Mouse (Mus musculus): ENCODE data around the gene Ccdc33. TPM values are rescaled to one million over a fixed set of nuclear protein-coding genes. Genes with fewer than 3 reads are reported as not detected.

Ccdc33 gene
- total RNA-seq, 2 experiments from 2014 or later, result 0.43 to 0.47 TPM

- DNase-seq (ENCODE audit: extremely low spot score in 1 of 2, low spot score in 2 of 2), result no peak
- intact Hi-C loops (cut with DNase I), result loop anchor here (5.0 to 10.0 kb wide), 2 partner anchors 236 to 499 kb away; no protein-coding TSS in a partner anchor
Measured at GRCm38 (mm10) chr9:58035951-58036698, 82.5 kb downstream of the Ccdc33 start.

DNA sequence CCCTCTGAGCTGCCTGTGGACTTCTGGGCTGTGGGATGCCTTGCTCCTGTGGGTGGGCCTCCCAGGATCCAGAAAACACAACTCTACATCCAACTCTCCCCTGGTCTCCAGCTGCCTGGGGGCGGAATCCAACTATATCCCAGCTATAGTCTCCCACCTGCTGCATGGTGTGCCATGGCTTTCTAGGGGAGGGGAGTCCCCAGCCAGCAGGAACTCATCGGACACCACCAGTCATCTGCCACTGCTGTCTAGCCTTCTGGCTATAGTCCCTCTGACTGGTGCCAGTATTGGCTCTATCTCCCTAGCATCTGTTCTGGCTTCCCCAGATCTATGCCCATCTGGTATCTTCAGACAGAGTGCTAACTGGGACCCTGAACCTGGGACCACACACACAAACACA, 83.1 kb downstream of the Ccdc33 start:
- DNase-seq (ENCODE audit: extremely low spot score in 1 of 2, low spot score in 2 of 2), result no peak

DNA sequence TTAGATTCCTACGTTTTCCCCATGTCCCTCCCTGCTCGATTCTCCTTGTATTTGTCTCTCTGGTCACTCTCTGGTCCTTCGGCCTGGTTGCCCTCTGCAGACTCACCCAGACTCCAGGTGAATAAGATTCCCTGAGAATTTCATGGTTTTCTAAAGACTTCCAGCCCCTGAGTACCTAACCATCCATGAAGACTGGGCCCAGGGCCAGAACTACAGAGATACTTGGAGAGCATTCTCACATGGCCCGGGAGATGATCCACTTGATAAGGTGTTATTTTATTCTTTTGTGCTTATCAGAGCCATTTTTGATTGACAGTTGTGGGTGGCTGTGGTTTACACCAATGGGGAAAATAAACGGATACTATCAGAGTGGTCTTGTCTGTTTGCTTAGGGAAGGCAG, 86.7 kb downstream of the Ccdc33 start:
- intact Hi-C loops (cut with DNase I), result loop anchor here (10.0 kb wide), 1 partner anchor 503 kb away; no protein-coding TSS in a partner anchor
- DNase-seq (ENCODE audit: extremely low spot score in 1 of 2, low spot score in 2 of 2), result no peak

More for the DNA sequence above, 83.1 kb downstream of the Ccdc33 start:
- intact Hi-C loops (cut with DNase I), result loop anchor here (5.0 to 10.0 kb wide), 2 partner anchors 237 to 499 kb away; no protein-coding TSS in a partner anchor

DNA sequence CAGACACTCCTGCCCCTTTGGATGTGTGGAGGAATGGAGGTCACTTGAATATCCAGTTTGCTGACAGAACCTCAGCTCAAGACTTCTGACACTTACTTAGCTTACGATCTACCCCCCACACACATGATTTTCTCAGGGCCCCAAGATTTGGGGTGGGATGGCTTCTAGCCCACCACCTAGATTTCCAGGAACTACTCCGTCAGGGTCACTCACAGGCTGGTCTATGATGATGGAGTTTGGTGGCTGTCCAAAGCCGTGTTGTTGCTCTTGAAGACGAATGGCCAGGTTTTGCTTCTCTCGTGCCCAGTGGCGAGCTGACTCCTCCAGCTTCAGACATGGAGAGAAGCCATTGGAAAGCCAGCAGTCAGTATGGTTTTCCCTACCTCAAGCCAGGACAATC, 89.0 kb downstream of the Ccdc33 start:
- intact Hi-C loops (cut with DNase I), result loop anchor here (10.0 kb wide), 1 partner anchor 505 kb away; no protein-coding TSS in a partner anchor
- DNase-seq (ENCODE audit: extremely low spot score in 1 of 2, low spot score in 2 of 2), result no peak

GRCm38 (mm10) chr9:58028841-58029240, 89.8 kb downstream of the Ccdc33 start:
- no peak for DNase-seq (ENCODE audit: extremely low spot score in 1 of 2, low spot score in 2 of 2)

GRCm38 (mm10) chr9:58027426-58028180, 91.0 kb downstream of the Ccdc33 start:
- intact Hi-C loops (cut with DNase I), result no loop called here
- no peak for DNase-seq (ENCODE audit: extremely low spot score in 1 of 2, low spot score in 2 of 2)

More at GRCm38 (mm10) chr9:58028841-58029240, 89.8 kb downstream of the Ccdc33 start:
- intact Hi-C loops (cut with DNase I), result no loop called here

DNA sequence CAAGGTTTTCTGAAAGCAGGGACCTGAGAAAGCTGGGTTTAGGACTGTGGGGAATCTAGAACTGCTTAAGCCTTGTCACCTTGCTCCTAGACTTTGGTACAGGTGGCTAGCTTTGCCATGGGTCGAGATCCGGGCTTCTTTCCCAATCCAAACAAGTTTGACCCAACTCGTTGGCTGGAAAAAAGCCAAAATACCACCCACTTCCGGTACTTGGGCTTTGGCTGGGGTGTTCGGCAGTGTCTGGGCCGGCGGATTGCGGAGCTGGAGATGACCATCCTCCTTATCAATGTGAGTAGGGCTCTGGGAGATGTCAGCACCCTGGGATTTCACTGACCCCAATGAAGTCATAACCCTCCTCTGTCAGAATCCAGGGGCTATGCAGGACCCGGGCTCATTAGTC, 92.6 kb downstream of the Ccdc33 start:
- DNase-seq (ENCODE audit: extremely low spot score in 1 of 2, low spot score in 2 of 2), result no peak
- intact Hi-C loops (cut with DNase I), result no loop called here

GRCm38 (mm10) chr9:58018385-58018784, 100.2 kb downstream of the Ccdc33 start:
- no peak for DNase-seq (ENCODE audit: extremely low spot score in 1 of 2, low spot score in 2 of 2)
- intact Hi-C loops (cut with DNase I), result no loop called here

DNA sequence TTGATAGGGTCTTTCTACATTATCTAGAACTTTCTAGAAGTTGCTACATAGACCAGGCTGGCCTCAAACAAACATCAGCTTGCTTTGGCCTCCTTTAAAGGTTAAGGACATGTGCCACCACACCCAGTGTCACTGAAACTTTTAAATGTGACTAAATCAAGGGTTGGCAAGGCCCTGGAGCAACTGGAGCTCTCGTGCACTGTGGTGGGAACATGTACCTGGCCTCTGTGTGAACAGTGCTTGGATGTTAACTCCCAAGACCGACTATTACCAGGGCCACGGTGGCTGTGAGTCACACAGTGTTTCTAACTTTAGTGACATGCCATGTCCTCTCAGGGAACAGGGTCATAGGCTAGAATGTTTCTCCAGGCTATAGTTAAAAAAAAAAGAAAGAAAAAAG, 101.7 kb downstream of the Ccdc33 start:
- intact Hi-C loops (cut with DNase I), result no loop called here
- DNase-seq (ENCODE audit: extremely low spot score in 1 of 2, low spot score in 2 of 2), result no peak

GRCm38 (mm10) chr9:58015856-58016255, 102.8 kb downstream of the Ccdc33 start:
- intact Hi-C loops (cut with DNase I), result no loop called here
- DNase-seq (ENCODE audit: extremely low spot score in 1 of 2, low spot score in 2 of 2), result no peak

DNA sequence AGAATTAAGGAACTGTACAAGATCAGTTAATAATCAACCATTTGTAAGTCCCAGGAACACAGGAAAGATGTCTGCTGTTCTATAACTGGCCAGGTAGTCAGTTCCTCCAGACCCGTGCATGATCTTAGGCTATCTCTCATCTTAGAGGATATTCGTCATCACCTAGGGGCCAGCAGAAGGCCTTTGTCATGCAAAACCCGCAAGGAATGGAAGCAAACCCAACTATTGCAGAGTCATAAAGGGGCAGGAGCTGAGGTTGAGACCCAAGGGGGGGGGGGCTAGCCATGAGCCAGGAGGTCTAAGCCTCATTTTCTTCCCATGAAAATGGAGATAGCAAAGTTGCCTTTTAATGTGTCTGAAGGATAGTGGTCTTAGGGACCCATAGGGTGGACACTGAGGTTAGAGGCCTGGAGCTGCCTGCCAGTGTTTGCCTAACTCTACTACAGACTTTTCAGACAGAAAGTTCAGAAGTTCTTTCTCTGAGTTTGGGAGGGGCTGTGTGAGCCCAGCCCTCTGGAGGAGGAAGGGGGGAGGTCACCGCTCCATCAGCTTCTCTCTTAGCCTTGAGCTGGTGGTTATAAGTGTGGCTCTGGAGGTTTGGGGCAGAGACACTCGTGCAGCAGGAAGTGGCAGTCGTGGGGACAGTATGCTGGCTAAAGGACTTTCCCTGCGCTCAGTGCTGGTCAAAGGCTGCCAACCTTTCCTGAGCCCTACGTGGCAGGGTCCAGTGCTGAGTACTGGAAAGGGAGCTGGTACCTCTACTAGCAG, 104.0 kb downstream of the Ccdc33 start:
- intact Hi-C loops (cut with DNase I), result no loop called here
- DNase-seq (ENCODE audit: extremely low spot score in 1 of 2, low spot score in 2 of 2), result no peak

DNA sequence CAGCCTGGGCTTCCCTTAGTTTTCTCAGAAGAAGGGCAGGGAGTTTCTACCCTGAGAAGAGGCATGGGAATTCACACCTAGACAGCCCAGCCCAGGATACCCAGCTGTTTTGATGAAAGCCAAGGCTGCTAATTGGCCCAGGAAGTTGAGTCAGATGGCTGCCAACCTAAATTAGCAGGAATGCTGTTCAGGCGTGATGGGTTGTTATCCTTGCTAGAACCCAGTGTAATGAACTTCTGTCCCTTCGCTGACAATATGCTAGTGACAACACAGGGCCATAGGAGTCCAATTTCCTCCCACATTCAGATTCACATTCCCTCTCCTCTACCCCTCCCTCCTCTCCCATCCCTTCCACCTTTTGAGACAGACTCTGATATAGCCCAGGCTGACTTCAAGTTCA, 105.7 kb downstream of the Ccdc33 start:
- intact Hi-C loops (cut with DNase I), result no loop called here
- DNase-seq (ENCODE audit: extremely low spot score in 1 of 2, low spot score in 2 of 2), result no peak

DNA sequence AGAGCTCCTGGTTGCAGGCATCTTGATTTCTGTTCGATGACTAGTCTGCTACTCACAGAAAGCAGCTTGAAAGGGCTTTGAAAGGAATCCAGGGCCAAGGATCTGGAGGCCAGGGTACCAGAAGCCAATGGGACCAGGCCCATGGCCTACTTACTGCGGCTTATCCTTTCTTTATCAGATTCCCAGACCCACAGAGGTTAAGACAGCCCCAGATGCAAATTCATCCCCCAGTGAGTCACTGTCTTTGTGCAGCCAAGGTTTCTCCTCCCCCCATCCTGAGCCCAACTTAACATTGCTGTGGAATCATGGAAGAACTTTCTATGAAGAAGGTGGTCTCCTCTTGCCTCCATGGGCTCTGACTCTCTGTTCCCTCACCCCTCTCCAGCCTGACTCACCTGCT, 106.1 kb downstream of the Ccdc33 start:
- intact Hi-C loops (cut with DNase I), result no loop called here
- no peak for DNase-seq (ENCODE audit: extremely low spot score in 1 of 2, low spot score in 2 of 2)

DNA sequence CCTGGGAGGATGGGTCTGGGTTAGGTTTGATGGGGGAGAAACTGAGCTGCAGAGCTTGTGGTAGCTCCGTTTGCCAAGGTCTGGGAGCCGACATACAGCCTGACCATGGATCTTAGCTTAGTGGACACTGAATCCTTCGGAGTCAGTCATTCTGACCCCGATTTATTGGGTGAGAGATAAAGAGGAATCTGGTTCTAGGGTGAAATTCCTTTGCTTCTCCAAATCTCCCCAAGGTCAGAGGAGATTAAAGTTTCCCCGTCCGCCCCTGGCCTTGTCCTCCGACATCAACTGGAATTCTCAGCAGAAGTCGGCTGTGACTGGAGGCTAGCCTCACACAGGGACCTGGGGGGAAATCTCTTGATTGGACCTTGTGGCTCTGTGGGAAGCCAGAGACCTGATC, 107.1 kb downstream of the Ccdc33 start:
- intact Hi-C loops (cut with DNase I), result no loop called here
- DNase-seq (ENCODE audit: extremely low spot score in 1 of 2, low spot score in 2 of 2), result no peak

GRCm38 (mm10) chr9:58011027-58011426, 107.6 kb downstream of the Ccdc33 start:
- intact Hi-C loops (cut with DNase I), result no loop called here
- DNase-seq (ENCODE audit: extremely low spot score in 1 of 2, low spot score in 2 of 2), result no peak

- intact Hi-C loops (cut with DNase I), result no loop called here
- no peak for DNase-seq (ENCODE audit: extremely low spot score in 1 of 2, low spot score in 2 of 2)
Measured at GRCm38 (mm10) chr9:58009588-58009987, 109.0 kb downstream of the Ccdc33 start.

GRCm38 (mm10) chr9:58009015-58009362, 109.6 kb downstream of the Ccdc33 start:
- no peak for DNase-seq (ENCODE audit: extremely low spot score in 1 of 2, low spot score in 2 of 2)
- intact Hi-C loops (cut with DNase I), result no loop called here

DNA sequence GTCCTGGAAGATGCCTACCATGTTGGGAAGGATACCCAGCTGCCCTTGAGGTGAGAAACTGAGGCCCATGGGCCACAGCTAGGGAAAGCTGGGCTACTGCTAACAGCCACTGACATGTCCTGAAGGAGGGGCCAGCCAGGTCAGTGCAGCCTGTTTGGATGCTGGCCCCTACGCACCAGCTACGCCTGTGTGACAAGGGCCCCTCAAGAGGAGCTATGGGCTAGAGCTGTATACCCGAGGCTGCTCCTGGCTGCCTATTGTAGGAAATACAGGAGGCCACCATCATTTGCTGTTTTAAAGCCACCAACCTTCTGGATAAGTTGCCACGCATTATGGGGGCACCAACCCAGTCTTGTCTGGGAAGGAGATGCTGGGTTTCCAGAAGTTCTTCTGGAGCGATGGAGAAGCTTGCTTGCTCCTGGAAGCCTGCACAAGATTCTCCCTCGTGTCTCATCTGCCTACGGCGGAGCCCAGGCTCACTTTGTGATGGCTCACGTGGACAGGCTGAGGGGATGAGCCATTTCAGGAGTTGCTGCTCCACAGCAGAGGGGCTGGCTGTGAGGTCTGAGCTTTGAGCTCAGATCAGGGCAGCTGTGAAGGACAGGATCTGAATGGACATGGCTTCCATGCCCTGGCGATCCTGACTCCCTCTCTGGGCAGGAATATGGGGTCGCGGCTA, 110.1 kb downstream of the Ccdc33 start:
- DNase-seq (ENCODE audit: extremely low spot score in 1 of 2, low spot score in 2 of 2), result no peak
- intact Hi-C loops (cut with DNase I), result no loop called here
